Mouse (Mus musculus): Measurements from ENCODE around the gene Prdm2.

Prdm2 gene

DNA sequence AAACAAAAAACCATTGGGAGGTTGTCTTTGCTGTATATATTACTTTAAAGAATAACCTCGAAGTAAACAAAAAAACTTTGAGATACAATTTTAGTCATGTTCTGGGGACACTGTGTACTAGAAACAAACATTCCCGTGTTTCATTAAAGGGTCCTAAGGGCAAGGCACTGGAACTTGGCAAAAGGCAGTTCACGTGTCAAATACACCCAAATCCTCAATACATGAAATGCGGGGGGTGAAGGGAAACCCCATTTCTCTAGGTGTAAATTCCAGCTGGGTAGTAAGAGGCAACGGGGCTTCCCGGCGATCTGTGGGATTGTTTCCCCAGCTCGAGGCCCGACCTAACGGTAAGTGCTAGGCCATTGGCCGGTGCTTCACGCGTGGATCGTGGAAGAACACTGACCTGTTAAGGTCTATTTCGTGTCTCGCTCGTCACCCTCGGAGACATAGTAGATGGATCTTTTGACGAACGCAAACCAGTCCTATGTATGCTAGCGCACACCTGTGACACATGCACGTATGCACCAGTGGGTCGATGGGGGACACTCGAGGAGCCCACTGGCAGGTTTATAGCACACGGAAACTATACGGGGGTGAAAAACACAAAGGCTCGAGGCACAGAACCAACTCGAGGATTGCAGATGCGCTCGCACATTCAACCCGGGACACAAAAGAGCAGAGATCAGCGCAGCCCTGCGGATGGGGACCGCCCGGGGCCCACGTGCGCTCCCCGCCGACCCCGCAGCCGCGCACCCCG is 1.0 kb downstream of the Prdm2 start:
- DNase-seq (ENCODE audit: low read depth, low spot score) = peak; percentile 52

DNA sequence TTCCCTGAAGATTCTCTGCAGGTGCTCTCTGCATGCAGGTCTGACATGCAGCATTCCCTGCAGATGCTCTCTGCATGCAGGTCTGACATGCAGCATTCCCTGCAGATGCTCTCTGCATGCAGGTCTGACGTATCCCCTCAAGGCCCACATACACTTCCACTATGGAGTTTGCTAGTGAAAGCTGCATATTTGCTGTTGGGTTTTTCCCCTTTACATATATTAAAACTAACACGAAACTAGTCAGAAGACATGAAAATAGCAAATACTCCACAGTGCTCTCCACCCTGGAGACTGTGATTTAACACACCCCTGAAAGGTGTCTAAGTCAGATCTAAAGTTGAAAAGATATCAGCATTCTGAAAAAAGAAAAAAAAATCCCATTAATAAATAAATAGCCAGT is 2.8 kb downstream of the Prdm2 start:
- DNase-seq (ENCODE audit: low read depth, low spot score) = no peak

DNA sequence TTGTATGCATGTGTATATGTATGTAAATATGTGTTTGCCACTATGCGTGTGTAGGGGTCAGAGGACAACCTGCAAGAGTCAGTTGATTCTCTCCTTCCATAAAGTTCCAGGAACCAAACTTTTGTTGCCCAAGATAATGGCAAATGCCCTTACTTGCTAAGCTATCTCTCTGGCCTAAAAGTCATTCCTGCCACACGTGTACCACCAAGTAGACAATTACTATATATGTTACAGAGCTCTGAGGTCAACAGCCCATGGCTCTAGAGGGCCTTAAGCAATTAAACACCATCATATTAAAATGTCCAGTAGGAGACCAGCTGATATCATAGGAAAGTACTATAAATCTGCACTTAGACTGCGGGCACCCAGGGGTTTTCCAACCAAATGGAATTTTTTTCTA is 10.1 kb downstream of the Prdm2 start:
- no peak for DNase-seq (ENCODE audit: low read depth, low spot score)

DNA sequence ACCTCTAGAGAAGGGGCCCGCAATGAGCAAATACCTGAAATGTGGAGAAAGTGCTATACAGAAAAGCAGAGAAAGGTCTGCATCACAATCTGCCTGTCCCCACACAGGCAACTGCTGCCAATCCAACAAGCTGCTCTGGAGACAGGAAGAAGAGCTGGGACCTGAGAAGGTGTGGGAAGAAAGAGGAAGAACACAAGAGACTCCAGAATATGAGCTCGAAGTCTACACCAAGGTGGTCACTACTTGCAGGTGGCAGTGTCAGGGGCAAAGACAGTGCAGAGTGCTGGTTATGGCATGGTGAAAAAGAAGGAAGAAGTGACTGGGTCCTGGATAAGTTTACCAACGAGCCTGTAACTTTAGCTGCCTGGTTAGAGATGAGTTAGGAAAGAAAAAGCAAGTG is 14.4 kb downstream of the Prdm2 start:
- no peak for DNase-seq (ENCODE audit: low read depth, low spot score)

DNA sequence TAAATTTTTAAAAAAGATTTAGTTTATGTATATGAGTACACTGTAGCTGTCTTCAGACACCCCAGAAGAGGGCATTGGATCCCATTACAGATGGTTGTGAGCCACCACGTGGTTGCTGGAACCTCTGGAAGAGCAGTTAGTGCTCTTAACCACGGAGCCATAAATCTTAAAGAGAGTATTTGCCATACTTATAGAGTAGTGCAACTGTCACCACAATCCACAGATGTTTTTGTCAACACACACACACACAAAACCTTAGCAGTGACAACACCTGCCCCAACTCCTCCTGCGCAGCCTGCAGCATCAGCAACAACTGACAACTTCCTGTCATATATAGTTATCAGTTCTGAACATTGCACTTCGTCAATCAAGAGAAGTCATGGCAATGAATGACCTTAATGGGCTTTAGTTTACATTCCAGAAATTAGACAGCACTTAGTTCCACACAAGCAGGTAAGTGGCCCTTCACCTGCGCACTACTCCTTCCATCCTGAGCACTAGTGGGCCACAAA is 14.9 kb downstream of the Prdm2 start:
- no peak for DNase-seq (ENCODE audit: low read depth, low spot score)

DNA sequence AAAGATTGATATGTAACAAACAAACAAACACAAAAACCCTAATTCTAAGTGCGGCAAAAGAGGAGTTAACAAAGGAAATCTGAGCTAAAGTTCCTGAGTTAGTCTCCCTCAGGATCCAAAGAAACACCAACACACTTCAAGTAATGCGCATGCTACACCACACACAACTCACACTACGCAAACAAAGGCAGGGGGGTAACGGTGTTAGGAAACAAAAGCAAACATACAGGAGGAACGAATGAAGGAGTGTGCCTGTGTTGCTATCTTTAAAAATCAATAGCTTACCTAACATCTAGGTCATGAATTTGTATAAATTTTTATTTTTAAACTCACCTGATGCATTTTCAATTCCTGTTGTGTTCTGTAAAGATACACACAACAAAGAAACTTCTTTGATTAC is 18.5 kb downstream of the Prdm2 start:
- DNase-seq (ENCODE audit: low read depth, low spot score) = no peak

DNA sequence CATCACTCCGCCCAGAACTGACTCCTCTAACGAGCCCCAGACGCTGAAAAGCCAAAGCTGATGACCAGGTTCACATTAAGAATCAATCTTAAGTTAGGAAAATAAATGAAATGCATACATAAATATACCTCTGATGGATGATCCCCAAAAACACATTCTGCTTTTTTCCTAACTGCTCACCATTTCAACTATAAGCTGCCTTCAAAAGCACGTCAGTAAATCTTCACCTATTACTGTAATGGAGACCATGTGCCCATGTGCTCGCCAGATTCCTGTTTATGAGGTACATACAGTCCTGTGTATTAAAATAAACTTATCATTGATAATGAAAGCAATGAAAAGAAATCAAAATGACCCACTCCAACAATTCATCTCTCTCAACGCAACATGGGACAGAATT is 19.6 kb downstream of the Prdm2 start:
- DNase-seq (ENCODE audit: low read depth, low spot score) = no peak

DNA sequence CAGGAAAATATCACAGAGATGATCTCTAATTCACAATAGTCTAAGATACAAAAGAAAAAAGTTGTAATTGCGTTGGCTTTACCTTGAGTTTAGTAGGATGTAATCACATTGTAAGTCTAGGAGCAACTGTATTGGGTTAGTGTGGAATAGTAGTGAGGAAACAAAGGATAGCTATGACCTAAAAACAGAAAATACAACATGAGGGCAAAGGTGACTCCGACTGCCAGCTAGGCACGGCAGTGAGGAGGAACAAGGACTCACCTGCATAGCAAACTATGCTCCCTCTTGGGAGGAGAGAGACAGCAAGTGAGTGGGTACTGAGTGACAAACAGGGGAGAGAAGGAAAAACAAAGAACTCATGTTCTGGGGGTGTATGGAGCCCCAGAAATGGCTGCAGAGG is 21.0 kb downstream of the Prdm2 start:
- no peak for DNase-seq (ENCODE audit: low read depth, low spot score)

DNA sequence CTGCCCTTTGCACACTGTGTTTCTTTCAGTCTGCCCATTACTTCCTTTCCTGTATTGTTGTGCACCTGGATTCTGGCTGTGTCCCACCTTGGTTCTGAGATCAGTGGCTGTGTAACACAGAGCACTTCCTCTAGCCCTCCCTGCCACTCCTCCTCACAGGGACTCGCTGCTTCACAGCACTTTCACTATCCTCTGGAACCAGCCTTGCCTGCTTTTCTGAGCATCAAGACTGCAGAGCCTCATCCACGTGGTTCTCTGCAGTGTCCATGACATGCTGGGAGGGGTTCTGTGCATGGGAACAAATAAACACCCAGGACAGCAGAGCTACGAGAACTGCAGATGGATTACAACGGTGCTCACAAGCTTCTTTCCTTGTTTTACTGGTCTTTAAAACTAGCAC is 22.1 kb downstream of the Prdm2 start:
- peak; percentile 73 for DNase-seq (ENCODE audit: low read depth, low spot score)

DNA sequence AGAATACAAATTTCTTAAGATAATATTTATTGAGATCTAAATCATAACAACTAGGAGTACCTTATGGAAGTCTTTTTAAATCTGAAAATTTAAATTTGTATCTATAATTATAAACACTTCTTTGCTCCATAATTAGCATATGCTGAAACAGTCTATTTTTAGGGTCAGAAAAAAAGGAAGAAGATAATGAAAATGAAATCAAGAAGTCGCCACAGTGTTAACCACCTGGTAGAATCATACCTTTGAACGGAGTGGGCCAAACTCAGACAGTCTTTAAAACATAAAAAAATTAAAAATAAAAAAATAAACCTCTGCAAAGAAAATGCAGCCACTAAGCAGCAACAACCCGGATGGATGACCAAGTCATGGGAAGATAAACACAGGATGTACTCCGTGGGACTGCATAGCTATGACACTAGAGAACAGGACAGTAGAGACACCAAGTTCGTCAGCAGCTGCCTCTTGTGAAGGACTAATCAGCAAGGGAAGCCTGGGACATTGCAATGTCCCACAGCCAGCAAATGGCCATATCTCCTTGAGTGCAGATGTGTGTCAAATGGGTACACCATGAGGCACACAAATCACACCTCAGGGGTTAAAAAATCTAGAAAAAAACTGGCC is 24.1 kb downstream of the Prdm2 start:
- DNase-seq (ENCODE audit: low read depth, low spot score) = no peak

DNA sequence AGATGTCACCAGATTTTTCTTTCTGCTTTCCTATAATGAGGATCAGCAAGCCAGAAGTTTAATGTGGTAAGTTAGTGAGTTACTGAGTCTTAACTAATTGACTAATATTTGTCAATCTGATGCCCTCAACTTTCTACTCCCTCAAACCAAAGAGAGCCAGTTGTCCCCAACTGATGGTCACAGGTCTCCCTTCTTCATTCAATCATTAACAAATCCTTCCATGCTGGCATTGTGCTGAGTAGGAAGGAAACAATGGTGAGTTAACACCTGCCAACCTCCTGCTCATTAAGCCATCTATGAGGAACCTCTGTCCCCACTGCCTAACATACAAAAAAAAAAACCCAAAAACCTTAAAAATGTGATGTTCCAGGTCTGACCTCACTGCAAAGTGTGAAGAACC is 26.7 kb downstream of the Prdm2 start:
- no peak for DNase-seq (ENCODE audit: low read depth, low spot score)

DNA sequence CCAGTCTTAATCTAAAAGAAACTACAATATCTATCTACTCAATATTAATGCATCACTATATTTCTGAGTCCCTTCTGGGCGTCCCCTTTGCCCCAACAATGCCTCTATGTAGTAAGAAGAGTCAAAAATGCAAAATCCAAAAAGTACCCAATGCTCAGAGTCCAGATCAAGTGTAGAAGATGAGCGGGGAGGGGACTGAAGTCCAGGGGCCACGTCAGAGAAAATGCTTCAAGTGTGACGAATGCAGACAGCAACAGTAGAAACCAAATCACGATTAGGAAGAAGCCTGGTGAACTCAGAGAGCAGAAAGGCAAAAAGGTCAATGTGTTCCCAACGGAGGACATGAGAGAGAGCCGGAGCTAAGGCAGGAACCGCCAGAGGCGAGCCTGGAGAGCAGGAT is 27.3 kb downstream of the Prdm2 start:
- no peak for DNase-seq (ENCODE audit: low read depth, low spot score)

DNA sequence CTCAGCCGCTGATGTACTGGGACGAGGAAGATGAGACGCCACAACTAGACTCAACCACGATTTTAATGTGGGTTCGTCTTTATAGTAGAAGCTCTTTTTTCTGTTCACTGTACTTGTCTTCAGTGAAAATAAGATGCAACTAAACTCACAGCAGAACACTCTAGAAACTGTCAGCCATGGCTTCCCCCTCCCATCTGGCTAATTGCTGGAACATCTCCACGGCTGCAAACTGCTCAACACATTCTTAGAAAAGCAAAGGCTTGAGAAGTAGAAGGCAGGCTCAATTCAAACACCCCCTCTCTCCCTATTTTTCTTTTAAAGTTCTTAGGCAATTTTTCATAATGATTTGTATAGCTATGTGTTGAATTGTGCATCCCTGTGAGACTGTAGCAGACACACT is 29.7 kb downstream of the Prdm2 start:
- DNase-seq (ENCODE audit: low read depth, low spot score) = no peak

DNA sequence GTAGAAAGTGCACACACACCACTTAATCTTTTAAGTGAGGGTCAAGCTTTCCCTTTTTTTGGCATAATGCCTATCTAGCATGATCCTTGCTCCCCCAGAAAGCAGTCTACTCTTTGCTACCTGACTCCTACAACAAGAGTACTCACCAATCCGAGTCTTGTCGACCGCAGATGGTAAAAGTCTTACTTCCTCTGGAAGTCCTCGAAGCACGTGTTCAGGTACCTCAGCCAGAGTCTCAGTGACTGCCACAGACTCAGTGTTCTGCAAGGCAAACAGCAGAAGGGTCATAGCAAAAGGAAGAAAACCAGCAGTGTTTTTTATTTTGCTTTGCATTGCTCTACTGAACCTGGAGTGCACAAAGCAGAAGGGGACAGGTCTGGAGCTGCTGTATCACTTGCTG is 32.1 kb downstream of the Prdm2 start:
- DNase-seq (ENCODE audit: low read depth, low spot score) = no peak

DNA sequence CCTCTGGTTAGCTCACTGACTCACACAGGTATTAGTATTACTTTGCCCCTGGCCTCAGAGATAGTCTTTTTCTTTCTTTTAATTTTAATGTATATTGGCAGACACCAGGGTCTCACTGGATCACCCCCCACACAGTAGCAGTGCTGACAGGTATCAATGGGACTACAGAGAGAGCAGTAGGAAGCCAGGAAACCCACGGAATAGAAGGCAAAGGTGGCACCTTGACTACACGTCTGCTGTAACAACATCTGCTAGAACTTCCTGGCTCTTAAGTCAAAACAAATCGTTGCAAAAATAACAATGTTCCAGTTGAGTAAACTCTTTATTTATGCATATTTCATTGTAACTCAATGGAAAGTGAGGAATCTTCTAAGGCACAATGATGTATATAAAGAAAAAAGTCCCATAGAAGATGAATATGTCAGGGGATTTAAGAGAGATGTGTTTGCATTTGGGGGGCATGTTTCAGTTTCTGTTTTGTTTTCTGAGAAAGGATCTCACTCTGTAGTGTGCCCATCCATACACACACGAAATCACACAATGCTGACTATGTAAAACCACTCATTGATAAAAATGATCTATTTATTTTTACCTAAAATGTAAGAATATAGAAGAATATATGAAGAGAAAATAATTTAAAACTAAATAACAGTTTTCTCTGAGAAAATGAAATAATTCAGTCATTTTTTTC is 41.0 kb downstream of the Prdm2 start:
- no peak for DNase-seq (ENCODE audit: low read depth, low spot score)

DNA sequence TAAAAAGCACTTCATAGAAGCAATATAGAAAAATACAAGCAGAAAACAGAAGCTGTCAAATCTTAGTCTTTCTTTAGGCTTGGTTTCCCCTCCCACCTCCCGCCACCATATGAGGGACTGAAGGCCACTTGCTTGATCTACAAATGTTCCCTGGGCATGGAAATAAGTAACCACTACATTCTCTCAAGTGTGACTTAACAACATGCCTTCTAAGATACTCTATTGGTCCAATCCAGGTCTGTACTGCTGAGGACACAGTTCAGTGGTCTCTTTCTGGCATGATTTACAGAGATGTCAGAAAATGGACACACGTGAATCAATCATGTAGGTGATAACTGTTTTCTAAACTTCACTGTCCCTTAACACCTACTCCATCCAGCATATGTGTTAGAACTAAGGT is 42.5 kb downstream of the Prdm2 start:
- no peak for DNase-seq (ENCODE audit: low read depth, low spot score)

DNA sequence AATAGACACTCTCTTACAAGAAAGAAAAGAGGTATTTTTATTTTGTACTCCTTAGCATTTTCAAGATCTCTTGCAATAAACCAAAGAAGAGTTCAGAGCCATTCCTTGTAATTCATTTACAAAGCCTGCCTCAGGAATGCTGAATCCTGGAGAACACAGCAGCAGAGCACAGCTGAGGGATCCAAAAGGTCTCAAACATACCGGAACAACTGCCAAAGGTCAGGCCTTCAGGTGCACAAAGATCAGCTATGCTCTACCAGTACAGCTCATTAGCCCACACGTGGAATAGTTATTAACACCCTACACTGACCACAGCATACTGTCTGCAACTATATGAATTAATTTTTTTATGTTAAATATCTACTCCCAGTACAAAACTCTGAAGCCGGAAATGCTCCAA is 44.7 kb downstream of the Prdm2 start:
- DNase-seq (ENCODE audit: low read depth, low spot score) = no peak

DNA sequence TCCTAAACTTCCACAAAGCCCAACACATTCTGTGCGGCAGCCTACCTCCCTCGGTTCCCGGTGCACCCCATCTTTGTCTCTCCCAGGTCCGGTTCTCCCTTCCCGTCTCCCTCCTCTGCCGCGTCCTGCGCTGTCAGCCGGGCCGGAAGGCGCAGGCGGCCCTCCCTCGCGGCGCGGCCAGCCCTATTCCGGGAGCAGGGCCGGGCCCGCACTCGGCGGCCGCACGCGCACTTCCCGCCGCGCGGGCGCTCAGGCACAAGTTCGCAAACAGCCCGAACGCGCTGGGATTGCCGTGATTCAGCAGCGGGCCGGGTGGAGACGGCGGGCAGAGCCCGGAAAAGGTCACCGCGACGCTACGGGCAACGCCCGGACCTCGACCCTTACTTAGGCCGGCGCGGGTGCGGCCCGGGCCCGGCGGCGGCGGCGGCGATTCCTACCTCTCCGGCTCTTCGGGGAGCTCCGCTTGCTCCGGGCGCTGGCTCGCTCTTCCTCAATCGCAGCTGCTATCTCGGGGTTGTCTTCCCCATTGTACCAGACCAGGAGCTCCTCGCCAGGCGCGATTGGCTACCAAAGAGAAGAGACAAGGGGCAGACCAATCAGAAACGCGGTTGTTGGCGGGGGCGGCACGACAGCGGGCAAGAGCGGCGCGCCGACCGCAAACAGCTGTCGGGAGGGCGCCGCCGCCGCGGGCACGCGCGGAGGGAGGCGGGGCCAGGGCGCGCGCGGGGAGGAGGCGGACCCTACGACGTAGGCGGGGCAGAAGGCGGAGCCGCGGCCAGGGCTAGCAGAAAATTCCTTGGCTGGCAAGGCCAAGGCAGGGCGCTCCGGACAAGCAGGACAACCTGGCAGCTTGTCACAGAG is 50.9 kb downstream of the Prdm2 start:
- peak; percentile 99 for DNase-seq (ENCODE audit: low read depth, low spot score)

DNA sequence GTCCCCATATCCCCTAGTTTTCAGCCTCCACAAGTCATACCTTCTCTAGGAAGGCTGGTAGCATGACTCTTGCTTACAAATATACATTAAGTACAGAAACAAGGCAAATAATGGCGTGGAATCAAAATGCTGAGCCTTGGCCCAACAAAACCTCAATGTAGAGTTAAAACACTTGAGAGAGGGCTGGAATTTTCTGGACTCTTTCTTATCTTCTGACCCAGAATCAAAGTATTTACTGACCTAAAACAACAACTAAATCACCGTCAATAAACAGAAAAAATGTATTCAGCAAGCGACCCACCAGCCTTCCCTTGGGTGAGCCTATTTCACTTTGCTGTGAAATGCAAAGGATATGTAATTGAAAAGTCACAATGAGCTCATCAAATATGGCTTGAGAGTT is 52.0 kb downstream of the Prdm2 start:
- no peak for DNase-seq (ENCODE audit: low read depth, low spot score)

DNA sequence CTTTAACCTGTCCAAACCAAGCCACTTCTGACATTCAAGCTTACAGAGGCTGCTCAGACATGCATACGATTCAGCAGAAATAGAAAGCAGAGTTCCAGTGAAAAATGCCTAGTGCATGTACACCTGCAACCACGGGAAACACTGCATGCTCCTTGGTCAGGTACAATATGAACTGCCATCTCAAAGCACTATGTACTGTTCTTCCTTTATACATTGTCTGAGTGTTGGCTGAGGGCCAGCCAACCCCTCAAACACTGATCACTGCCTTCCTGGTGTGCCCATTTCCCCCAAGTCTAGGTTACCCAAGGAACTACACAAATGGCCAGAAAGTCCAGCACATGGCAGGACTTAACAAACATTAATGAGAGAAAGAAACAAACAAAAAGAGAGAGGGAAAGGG is 53.5 kb downstream of the Prdm2 start:
- no peak for DNase-seq (ENCODE audit: low read depth, low spot score)

DNA sequence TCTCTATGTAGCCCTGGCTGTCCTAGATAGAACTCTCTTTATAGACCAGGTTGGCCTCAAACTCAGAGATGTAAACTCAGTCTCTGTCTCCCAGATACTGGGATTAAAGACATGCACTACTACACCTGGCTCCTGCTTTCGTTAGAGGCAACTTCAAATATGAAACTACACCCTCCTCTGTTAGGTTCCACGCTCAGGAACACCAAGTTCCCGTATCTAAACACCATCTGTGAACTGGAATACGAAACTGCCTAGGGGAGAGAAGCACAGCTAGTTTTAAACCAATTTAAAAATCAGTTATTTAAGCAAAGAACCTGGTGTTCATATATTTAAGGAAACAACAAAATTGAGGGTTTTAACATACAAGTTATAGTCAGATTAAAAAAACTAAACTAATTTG is 56.9 kb downstream of the Prdm2 start:
- DNase-seq (ENCODE audit: low read depth, low spot score) = no peak

DNA sequence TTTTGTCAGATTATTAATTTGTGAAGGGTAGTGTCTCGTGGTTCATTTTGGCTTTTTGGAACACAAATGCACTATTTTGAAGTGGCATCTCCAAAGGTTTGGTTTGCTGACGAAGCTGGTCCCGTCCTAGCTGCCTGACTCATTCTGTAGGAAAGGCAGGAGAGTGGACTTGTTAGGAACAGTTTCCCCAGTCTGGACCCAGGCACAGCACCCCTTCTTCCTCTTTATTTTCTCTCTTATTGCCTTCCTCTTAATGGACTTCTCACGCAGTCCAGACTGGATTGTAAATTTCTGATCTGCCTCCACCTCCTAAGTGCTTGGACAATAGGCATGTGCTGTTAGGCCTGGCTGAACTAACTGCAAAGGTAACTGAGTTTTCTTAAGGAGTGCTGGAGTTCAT is 57.8 kb downstream of the Prdm2 start:
- DNase-seq (ENCODE audit: low read depth, low spot score) = no peak
